Mouse (Mus musculus) inflammation-experienced regulatory T-cells, adult 6 months (primary cell): ENCODE data around the gene Ppa1. TPM values are rescaled to one million over a fixed set of nuclear protein-coding genes. Genes with fewer than 3 reads are reported as not detected.
"Not testable (repeated sequence)": the region's sequence is repeated elsewhere in the genome, so short reads cannot be mapped to it uniquely, and the experiment has no call there.

Source experiments
- ATAC-seq: one replicate; pipeline ENCODE4 v1.8.0; 2017
- polyA plus RNA-seq, 3 experiments: library from polyadenylated mRNA; unstranded; fragments of 100-300 nt; shearing (Covaris generic); gene quantifications; one replicate each; pipeline ENCODE4 v1.2.1; 2017

The Ppa1 gene
- 10 to 100 TPM; 67.4 to 78.8 (median 68.4) TPM for polyA plus RNA-seq

GRCm38 (mm10) chr10:61647790-61648736 lies at the start of gene Ppa1:
TSS of gene Ppa1 (plus strand) at chr10:61648552.
- peak; percentile 82 for ATAC-seq

DNA sequence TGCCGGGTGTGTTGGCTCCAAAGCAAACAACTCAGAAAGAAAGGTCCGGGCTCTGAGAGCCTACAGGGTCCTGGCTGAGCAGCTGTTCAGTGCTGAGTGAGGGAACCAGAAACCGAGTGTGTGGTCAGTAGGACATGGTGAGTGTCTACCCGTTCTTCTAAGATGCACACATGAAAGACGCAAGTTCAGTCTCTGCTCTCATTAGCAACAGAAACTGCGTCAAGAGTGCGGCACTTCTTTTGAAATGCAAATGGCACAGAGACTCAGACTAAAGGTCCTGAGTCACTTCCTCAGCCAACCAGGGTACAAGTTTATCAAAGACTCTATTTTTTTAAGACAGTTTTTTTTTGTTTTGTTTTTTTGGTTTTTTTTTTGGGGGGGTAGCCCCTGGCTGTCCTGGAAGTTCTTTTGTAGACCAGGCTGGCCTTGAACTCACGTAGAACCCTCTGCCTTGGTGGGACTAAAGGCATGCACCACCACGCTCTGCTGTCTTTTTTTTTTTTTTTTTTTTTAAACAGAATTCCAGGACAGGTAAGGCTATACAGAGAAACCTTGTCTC lies 48.7 kb upstream of the Ppa1 start:
- ATAC-seq, result no peak

GRCm38 (mm10) chr10:61602283-61603033 lies 45.9 kb upstream of the Ppa1 start:
- ATAC-seq, result peak; percentile 81

DNA sequence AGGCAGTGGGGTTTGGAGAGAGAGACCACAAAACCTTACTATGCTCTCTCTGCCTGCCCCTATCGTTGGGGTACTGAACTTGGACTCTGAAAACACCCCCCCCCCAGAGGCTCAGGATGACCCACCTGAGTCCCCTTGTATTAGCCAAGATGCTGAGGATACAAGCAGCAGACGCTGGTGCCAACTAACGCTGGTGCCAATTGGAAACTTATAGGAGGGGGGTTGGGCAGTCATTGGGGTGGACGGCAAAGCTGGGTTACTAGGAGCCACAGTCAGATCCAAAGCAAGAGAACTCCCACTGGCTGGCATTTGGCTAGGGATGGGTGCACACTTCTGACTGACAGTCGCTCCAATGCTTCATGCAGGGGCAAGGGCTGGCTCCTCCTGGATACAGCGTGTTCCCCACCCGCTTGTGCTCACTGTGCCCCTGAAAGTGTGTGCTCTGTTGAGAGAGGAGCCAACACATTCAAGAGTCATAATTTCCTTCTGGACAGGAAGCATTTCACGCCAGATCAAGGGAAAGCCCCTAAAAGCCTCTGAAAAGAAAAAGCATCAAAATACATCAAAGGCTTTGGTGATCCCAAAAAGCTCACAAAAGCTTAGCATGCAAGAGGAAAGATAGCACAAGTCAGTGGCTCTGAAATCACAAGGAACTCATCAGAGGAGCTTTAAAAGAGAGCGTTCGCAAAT lies 43.8 kb upstream of the Ppa1 start:
- no peak for ATAC-seq

DNA sequence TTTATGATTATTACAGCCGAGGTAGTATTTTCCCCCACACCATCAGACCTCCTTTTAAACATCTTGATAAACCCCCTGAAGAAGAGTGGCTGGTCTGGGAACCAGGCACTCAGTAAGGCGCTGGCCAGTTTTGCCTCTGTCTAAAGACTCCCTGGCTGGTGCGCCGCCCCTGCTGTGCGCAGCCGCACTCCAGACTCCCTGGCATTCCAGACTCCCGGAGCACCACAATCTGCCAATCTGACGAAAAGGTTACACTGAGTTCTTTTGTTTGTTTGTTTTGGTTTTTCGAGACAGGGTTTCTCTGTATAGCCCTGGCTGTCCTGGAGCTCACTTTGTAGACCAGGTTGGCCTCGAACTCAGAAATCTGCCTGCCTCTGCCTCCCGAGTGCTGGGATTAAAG lies 43.0 kb upstream of the Ppa1 start:
- not testable (repeated sequence) for ATAC-seq

DNA sequence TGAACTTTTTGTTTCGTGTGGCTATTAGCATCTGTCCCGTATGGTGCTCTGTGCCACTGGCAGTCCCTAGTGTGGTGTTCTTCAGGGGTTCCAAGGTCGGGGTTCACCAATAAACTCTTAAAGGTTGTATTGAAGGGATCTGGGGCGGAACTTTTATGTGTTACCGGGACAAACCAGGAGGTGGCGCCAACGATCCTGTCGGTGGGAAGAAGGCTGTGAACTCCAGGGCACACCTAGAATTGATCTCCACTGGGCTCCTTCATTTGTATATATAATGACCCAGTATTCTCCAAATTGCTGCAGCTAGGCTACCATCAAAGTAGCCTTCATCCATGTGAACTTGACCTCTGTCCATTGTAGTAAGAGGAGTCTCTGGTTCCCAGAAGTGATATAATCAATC lies 42.5 kb upstream of the Ppa1 start:
- ATAC-seq, result peak; percentile 60

DNA sequence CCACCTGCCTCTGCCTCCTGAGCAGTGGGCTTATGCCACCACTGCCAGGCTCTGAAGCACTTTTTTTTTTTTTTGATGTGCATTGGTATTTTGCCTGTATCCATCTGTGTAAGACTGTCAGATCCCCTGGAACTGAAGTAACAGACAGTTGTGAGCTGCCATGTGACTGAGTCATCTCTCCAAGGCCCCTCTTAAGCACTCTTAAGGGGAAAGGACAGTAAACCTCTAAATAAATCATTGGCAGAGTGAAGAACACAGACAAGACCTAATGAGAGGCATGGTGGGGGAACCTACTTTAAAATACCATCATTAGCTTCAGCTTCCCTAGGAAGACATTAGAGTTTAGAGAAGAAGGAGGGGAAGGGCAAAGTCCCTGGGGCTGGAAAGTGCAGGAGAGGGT lies 40.1 kb upstream of the Ppa1 start:
- no peak for ATAC-seq

DNA sequence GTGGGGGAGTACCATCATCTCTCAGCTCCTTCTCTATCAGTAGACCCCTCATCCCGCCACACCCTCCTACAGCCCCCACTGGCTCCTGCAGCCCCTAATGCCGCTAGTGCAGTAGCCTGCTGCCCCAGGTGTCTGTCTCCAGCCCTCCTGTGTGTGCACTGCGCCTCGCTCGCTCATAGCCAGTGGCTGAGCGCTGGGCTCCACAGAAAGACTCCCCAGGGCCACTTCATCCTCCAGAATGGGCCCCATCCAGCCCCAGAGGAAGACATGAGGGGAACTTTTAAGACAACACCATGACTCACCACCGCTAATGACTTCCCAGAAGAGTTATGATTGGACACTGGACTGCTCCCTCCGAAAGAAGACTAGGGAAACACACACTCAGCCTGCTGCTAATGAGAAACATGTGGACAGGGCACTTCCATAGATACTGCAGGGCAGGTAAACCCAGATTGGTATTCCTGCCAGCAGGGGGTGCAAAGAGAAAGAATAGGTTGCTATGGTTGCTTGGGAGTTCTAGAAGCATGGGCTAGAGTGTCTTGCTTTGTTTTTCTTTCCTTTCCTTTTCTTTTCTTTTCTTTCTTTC lies 37.6 kb upstream of the Ppa1 start:
- ATAC-seq, result peak; percentile 38

DNA sequence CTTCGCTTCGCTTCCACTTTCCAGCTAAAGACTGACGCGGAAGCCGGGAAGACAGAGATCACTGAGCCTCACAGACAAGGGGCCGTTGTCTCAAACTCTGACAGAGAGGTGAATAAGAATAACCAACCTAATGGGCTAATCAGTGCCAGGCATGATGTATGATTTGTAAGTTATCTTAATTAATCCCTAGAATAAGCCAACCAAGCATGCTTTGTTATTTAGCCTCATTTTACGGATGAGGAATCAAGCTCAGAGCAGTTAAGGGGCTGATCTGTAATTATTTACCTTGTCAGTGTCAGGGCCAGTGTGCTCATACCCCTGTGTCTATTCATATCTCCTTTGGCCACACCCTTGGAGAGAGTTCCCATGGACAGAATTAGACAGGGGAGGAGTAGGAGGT lies 34.0 kb upstream of the Ppa1 start:
- no peak for ATAC-seq

- no peak for ATAC-seq
Measured at GRCm38 (mm10) chr10:61618528-61618927, 29.8 kb upstream of the Ppa1 start.

DNA sequence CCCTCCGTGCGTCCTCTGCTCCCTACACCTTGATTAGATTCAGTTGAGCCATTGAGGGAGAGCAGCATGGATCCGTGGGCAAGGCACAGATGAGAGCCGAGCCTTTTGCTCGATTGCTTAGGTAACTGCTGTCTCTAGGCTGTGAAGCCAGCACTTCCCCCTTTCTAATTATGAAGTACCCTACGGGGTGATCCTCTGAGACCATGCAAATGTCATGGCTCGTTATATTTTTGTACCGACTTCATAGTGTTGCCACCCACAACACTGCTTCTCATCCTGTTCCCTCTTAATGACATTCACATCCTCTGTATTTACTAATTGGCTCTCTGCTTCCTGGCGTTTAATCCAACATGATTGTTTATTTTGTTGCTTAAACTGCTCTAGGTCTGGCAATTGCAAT lies 26.7 kb upstream of the Ppa1 start:
- ATAC-seq, result no peak

DNA sequence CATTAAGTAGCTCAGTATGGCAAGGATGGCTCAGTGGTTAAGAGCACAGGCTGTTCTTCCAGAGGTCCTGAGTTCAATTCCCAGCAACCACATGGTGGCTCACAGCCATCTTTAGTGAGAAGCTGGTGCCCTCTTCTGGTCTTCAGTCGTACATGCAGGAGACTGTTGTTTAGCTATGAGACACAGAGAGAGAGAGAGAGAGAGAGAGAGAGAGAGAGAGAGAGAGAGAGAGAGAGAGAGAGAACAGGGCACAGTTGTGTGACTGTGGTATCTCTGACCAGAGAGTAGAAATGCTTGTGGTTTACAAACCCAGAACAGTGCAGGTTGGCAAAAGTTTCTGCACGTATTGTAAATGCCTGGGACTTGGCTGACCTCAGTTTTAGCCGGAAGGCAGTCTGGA lies 24.5 kb upstream of the Ppa1 start:
- not testable (repeated sequence) for ATAC-seq

DNA sequence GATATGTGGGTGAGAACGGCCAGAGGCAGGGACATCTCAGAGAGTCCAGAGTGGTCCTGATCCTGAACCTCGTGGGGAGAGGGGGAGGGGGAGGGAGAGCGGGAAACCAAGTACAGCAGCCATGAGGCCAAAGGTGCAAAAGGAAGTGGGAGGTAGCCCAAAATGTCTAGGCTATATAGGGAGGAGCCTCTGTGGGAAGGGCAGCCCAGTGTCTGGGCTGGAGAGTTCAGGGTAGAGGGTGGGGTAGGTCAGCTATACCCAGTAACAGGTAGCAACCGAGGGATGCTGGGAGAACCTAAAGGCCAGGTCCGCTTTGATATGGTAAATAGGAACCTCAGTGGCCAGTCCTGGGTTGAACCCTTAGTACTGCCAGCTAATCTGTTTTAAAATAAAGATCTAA lies 23.6 kb upstream of the Ppa1 start:
- ATAC-seq, result no peak

DNA sequence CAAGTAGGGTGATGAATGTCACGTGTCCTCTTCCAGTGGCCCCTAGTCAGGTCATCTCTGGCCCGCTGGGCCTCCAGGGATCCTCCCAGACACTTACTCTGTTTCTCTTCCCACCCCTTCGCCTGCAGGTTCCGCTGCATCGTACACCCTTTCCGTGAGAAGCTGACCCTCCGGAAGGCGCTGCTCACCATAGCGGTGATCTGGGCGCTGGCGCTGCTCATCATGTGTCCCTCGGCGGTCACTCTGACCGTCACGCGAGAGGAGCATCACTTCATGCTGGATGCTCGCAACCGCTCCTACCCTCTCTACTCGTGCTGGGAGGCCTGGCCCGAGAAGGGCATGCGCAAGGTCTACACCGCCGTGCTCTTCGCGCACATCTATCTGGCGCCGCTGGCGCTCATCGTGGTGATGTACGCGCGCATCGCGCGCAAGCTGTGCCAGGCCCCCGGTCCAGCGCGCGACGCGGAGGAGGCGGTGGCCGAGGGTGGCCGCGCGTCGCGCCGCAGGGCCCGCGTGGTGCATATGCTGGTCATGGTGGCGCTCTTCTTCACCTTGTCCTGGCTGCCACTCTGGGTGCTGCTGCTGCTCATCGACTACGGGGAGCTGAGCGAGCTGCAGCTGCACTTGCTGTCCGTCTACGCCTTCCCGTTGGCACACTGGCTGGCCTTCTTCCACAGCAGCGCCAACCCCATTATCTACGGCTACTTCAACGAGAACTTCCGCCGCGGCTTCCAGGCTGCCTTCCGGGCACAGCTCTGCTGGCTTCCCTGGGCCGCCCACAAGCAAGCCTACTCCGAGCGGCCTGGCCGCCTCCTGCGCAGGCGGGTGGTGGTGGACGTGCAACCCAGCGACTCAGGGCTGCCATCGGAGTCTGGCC lies 22.7 kb upstream of the Ppa1 start:
- ATAC-seq, result no peak

DNA sequence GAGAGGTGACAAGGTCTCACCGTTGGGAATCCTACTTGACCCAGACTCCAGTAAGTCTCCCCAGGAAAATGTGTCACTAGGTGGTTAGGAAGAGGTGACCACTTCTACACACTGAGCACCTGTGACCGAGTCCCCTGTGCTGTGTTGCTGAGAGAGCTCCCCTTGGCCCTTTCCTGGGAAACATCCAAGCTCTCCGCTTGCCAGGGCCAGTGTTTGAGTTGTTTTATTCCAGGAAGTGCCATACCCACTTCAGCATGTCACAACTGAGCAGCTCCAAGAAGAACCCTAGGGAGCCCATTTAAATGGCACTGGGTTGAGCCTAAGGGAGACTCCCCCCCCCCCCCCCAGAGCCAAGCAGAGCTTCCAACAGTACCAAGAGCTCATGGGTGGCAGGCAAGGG lies 21.8 kb upstream of the Ppa1 start:
- ATAC-seq, result no peak

DNA sequence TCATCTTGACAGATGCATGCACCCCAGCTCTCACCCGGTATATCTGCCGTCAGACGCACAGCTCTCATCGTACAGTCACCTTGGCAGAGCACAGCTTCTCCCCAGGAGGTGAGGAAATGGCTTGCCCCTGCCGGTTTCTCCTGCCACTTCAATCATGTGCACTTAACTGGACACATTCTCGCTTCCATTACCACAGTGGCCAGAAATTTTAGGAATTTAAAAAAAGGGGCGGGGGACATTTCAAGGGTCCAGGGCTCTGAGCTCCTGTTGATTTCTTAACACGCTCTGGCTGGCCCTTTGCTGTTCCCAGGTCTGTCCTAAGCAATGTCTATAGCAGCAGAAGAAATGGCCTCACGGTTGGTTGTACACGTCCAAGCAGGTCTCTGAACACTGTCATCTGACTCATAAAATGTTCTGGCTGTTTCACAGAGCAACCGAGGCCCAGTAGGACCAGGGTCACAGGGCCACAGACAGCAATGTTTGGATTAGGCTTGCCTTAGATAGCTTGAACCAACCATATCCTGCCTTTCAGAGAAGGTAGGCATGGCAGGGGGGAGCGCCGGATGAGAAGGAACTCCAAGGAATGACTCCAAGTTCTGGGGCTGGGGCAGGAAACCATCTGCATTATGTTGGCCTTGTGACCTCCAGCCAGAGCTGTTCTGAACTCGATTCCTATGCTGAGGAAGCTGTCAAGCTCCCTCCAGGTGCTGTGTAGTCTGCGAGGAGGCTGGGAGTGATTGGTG lies 21.0 kb upstream of the Ppa1 start:
- no peak for ATAC-seq

- ATAC-seq, result no peak
Measured at GRCm38 (mm10) chr10:61627938-61628250, 20.5 kb upstream of the Ppa1 start.

GRCm38 (mm10) chr10:61632445-61632844 lies 15.9 kb upstream of the Ppa1 start:
- ATAC-seq, result no peak

- no peak for ATAC-seq
Measured at GRCm38 (mm10) chr10:61637055-61637454, 11.3 kb upstream of the Ppa1 start.

DNA sequence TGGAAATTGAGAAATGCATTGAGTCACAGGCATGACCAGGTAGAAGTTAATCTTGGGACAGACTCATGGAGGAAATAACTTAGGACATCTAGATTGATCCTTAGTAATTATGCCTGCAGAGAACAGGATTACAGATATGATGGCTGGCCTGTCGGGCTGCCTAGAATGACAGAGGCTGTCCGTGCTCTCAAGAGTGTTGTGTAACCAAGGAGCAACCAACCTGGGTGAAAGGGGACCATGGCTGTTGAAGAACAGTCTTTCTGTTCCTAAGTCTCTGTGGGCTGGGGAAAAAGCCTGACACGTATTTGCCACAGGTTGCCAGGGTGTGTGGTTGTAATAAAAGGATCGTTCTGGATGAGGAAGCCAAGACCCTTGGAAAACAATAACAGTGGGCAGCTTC lies 8.0 kb upstream of the Ppa1 start:
- ATAC-seq, result no peak

- ATAC-seq, result no peak
Measured at GRCm38 (mm10) chr10:61646557-61646956, 1.8 kb upstream of the Ppa1 start.
